Mouse (Mus musculus) T-helper 2 cell (primary cell): Measurements from ENCODE around the gene Rab31.

ENCODE experiments used
- in situ Hi-C: fragments of 300-600 bp; cut with MboI, MseI; formaldehyde crosslinking; loops from one replicate; pipeline ENCODE4 v1.15.1; 2025; ENCODE audit warnings: high pct_unique_total_duplicates

The Rab31 gene

DNA sequence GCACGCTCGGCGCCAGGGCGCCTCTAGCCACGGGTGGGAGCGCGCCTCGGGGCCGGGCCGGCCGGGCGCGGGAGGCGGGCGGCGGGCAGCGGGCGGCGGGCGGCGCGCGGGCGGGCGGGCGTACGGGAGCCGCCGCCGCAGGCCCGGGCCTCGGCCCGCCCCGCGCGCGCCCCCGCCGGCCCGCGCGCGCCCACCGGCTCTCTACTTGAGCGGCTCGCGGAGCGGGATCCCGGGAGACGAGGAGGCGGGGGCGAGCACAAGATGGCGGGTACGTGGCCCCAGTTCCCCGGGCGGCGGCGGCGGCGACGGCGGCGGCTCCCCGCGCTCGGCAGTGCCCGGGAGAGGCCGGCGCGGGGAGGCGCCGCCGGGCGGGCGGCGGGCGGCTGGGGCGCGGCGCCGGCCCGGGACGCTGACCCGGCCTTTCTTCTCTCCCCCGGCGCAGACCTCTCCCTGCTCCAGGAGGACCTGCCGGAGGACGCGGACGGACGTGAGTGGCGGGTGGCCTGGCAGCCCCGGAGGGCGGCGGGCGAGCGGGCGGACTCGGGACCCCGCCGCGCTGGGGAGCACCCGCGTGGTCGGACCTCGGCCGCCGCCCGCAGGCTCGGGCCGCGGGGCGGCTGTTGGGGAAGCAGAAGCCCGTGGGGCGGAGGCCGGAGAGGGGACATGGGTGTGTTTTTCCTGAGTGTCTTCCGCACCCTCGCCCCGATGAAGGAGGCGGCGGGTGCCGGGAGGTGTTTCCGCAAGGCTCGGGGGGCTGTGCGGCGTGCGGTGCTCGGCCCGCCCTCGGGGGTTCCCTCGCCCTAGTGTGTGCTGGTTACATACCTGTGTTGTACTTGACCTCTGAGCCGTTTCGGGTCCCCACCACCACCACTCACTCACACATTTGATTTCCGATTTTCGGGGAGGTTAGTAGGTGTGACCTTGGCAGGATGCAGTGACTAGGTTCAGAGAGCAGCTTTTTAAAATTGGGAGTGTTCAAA, 10.9 kb upstream of the Rab31 start:
- in situ Hi-C loops: no loop called here

DNA sequence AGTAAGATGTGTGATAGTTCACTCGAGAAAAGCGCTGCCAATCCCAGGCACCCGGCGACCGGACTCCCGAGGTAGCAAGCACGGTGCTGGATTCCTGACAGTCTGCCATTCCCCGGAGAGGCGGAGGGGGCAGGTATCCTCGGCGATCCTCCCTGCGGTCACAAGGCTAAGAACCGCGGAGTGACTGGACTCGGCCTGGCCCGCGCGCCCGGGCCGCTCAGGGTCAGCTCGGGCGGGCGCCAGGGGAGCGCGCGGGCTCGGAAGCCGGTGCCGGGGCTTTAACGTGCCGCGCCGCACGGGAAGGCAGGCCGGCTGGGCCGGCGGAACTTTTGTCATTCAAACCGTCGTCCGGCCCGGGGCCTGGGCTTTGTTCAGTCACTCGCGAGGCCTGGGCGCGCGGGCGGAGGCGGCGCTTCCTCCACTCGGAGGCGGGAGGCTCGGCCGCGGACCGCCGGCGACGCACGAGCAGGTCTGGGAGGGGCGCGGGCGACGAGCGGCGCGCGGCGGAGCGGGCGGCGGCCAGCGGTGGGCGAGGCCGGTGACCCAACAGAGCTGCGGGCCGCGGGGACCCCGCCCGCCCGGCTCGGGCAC, 10.1 kb upstream of the Rab31 start, which contains the start of gene Ppp4r1:
TSS of gene Ppp4r1 (plus strand) at position 23 of the 591 bp plus-strand sequence.
- in situ Hi-C loops: no loop called here

DNA sequence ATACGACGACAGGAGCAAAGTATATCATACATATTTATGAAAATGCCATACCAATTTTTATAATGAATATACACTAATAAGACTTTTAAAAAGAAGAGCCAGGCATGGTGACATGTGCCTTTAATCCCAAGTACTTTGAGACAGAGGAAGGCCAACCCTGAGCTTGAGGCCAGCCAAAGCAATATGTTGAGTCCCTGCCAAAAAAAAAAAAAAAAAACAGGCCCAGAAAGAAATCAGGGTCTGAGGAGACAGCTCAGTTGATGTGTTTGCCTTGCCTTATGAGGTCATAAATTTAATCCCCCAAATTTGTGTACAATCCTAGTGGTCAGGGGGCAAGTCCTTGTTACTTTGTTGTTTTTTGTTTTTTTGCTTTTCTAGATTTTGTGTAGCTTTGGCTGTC, 8.4 kb upstream of the Rab31 start:
- in situ Hi-C loops: no loop called here

DNA sequence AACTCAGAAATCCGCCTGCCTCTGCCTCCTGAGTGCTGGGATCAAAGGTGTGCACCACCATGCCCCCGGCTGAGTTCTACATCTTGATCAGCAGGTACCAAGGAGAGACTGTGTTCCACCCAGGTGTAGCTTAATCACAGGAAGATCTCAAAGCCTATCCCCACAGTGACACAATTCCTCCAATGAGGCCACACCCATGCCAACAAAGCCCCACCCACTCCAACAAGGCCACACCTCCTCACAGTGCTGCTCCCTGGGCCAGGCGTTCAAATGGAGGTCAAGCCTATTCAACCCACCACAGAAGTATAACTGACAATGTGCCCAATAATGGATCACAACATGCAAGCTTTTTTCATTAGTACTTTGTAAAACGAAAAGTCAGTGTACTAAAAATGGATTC, 4.9 kb upstream of the Rab31 start:
- in situ Hi-C loops: no loop called here

DNA sequence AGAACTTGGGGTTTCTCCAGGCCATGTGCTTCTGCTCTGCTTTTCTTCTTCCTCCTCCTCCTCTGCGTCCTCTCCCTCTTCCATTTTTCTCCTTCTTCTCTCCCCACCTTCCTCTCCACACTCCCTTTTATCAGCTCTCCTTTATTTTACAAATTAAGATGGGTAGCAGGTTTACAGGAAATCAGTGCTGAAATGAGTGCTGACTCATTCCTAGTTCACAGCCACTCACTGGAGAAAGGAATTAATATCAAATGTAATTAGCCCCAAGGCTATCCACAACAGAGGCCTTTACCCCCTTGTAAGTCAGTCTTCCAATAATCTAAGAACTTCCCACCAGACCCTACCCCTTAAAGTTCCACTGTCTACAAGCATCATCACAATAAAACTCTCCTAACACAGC, 3.7 kb upstream of the Rab31 start:
- in situ Hi-C loops: no loop called here

DNA sequence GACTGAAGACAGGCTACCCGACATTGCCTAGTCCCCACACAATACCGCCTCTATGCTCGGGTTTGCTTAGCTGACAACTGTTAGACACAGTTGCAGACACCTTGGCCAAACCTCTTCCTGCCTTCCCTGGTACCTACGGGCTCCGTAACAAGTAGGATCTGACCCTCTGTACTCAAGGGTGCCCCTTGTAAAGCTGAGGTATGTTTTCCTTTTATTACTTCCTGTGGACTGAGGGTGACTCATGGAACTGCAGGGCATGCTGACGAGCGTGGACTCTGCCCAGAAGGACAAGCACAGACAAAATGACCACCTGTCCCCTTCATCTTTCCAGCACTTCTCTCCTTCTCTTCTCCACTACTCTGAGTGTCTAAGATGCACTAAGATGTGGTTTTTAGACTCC, 1.9 kb upstream of the Rab31 start:
- in situ Hi-C loops: no loop called here

DNA sequence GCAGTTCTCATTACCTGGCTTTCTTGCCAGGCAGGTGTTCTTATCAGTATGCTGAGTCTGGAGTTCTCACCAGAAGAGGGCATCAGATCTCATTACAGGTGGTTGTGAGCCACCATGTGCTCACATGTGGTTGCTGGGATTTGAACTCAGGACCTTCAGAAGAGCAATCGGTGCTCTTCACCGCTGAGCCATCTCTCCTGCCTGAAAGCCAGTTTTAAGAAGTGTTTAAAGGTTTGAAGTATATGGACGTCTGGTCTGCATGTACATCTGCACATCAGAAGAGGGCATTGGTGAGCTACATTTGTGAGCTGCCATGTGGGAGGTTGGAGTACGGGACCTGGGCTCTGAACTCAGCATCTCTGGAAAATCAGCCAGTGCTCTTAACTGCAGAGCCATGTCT, 1.1 kb upstream of the Rab31 start:
- in situ Hi-C loops: no loop called here

DNA sequence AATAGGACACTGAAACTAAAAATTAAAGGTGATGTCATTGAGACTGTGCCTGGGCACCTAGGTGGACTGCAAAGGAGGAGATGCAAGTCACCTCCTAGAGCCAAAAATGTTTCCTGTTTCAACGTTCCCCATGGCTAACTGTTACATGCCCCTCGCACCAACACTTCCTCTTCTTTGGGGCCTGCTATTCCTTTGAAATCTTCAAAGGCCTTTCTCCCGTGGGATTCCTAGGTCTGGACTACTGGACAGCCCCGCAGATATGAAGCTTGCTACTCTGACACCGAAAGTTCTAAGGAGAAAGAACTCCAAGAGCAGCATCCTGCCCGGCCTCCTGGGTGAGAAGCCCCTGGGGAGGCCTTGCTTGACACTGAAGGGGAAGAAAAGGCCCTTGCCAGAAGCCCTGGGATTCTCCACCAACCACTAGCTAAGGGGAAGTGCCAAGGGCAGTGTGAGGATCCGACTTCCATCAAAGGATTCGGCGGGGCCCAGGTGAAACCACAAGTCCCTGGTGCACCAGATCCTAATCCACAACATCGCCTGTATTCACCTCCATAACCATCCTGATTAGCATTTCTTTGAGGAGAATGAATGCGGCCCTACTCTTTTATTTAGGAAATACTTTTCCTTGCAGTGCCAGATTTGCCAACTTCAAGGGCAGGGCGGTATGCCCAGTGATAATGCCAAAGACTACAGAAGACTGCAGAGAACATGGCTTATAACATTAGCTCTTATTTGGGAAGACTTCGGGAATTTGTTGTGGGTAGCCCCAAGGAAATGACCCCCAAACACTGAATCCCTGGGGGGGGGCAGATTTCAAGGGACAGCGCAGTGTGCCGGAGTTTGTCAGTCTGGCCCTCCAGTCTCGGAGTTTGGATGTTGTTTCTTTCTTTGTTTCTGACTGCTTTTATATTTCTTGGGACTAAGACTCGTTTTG, 1.3 kb downstream of the Rab31 start:
- in situ Hi-C loops: no loop called here

DNA sequence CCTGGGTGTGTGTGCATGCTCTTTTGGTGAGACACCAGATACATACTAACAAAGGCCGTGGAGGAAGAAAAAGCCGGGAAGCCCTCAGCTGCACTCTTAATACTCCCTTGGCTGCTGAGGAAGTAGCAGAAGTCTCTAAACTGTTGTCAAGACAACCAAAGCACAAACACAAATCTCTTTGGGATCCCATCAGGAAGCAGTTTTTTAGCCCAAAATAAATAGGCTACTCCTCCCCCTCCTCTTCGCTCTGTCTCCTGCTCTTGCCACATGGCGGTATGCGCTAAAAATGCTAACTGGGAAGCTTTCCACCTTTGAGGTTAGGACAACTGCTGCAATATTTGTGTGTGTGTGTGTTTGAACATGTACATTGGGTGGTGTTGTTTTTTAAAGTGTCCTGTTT, 4.1 kb downstream of the Rab31 start:
- in situ Hi-C loops: loop anchor here (5.0 kb wide), 1 partner anchor 106 kb away; no protein-coding TSS in a partner anchor

DNA sequence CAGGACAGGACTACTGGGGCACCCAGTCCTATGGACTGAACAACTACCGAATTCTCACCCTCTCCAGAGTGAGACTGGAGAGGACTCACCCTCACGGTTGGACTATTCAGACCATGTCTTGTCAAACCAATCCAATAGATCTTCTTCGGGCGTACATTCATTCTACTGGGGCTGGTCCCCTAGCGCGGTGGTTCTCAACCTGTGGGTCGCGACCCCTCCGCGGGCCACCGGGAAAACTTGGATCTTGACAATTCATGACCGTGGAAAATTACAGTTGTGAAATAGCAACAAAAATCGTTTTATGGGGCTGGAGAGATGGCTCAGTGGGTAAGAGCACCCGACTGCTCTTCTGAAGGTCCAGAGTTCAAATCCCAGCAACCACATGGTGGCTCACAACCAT, 9.3 kb downstream of the Rab31 start:
- in situ Hi-C loops: no loop called here

DNA sequence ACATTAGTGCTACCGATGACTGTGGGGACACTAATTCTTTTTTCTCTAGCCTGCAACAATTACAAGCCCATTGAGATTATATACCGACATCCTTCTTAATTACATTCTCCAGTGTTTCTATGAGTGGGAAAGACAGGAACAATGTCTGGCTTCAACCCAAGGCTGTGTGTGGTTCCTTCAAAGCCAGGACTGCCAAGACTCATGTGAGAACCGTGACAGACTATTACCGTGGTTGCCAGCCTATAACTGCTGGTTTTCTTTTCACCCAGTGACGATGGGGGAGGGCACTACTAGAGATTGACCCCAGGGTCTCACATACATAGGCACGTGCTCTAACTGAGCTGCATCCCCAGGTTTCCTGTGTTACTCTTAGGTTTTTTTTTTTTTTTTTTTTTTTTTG, 15.4 kb downstream of the Rab31 start:
- in situ Hi-C loops: no loop called here

DNA sequence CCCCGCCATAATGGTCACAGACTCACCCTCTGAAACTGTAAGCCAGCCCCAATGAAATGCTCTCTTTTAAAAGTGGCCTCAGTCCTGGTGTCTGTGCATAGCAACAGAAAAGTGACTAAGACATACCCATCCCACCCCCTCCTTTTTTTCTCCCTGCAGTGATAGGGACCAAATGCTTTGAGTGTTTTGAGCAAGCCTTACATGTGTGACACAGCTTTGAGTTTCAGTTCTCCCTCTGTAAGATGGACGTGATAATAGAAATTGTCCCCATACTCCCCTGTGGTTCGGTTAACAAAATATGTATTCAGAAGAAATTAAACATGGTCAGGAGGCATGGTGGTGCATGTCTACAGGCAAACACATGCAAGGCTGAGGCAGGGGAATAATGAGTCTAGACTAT, 16.7 kb downstream of the Rab31 start:
- in situ Hi-C loops: no loop called here

DNA sequence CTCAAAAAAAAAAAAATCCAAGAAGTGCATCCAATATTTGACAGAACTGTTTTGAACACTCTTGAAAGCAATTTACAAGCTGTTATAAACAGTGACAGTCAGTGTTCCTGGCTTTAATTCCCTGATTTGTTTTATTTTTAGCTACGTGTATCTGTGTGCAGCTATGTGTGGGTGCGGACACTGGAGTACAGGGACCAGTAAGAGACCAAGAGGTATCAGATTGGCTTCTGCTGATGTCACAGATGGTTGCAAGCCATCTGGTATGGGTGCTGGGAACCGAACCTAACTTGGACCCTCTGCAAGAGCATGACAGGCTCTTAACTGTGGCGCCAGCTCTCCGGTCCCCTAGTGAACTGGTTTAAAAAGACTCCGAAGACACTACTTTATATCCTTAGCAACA, 19.4 kb downstream of the Rab31 start:
- in situ Hi-C loops: no loop called here

DNA sequence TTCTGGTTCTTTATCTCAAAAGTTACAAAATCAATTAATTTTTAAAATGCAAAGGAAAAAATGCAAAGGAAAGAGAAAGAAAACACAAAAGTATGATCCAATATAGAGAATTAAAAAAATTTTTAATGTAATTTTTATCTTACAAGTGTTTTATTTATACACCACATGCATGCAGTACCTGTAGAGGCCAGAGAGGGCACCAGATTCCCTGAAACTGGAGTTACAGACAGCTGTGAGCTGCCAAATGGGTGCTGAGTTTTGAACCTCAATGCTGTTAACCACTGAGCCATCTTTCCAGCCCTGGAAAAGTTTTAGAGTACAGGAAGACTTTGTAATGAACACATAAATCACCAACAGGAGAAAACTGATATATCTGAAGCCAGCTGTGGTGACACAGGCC, 22.3 kb downstream of the Rab31 start:
- in situ Hi-C loops: no loop called here

DNA sequence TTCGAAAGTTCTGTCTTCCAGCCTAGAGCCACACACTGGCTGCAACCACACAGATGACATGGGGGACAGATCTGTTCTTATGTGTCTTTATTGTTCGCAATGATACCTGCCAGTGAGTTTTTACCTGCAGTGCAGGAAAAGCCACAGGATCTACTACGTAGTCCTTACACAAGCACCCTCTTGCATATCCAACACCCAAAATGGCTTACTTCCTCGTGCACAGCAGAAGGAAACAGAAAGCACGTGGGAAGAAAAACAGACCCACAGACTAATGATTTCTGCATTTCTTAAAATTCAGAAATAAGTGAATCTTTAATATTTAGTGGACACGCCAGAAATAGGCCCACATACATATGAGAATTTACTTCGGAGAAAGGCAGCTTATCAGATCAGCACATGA, 22.7 kb downstream of the Rab31 start:
- in situ Hi-C loops: no loop called here

DNA sequence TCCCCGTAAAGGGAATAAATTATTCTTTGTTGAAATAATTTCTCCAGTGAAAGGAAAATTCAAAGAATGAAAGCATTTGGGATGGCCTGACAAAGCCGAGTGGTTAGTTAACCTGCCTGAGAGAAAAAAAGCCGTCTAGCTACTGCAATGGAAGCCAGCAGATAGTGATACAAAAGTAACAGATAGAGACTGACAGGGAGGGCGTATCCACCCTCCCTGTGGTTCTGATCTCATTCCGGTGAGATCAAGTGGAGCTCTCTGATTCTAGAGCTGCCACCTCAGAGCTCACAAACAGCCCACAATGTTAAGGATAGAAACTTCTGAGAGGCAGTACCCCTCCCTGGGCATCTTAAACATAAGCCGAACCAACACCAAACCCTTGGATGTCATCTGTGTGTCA, 23.6 kb downstream of the Rab31 start:
- in situ Hi-C loops: no loop called here

DNA sequence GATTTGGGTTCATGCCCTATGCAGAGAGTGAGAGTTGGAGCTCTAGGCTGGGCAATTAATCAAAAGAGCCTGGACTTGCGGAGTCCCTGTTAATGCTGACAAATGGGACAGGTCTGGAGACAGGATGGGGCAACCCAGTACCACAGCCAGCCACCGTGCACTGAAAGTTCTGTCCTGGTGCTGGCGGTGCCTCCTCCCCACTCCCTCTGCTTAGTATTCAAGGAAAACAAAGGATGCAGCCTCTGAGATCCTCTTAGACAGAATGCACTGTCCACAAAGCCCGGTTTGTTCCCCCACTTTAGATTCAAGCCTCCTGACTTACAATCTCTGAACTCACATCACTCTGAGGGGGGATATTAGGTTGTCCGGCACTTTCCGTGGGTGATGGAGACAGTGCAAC, 26.2 kb downstream of the Rab31 start:
- in situ Hi-C loops: no loop called here

DNA sequence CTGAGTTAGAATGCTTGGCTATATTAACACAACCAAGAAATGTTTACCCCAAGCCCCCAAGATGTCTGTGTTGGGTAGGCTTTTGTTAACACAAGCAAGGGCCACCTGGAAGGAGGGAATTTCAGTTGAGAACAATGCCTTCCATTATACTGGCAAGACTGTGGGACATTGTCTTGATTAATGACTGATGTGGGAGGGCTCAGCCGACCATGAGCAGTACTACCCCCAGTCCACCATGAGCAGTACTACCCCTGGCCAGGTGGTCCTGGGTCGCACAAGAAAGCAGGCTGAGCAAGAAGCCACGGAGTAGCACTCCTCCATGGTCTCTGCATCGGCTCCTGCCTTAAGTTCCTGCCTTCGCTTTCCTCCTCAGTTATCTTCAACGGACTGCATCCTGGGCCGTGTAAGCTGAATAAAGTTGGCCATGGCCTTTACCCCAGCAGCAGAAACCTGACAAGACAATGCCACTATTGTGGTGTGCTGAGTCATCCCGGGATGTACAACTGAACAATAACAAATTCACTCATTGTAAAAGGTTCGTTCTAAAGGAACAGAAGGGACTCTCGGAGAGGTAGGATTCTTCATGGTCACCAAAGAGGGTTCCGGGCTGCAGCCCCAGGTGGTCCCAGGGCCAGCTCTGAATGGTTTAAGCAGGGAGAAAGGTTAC, 28.8 kb downstream of the Rab31 start:
- in situ Hi-C loops: no loop called here

DNA sequence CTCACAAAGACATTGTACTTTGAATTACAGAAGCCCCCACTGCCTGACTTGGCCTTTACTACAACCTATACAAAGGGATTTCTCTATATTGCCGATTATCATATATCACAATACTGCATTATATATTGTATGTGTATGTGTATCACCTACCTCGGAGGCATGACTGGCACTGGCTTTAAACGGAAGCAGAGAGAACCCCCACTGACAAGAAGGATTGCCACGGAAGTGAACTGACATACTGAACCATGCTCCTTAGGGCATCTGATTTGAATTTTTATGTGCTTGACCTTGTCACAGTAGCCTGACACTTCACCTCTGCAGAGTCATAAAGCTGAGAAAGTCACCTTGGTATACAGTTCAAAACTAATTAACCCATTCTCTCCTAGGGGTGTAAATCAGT, 29.6 kb downstream of the Rab31 start:
- in situ Hi-C loops: no loop called here

DNA sequence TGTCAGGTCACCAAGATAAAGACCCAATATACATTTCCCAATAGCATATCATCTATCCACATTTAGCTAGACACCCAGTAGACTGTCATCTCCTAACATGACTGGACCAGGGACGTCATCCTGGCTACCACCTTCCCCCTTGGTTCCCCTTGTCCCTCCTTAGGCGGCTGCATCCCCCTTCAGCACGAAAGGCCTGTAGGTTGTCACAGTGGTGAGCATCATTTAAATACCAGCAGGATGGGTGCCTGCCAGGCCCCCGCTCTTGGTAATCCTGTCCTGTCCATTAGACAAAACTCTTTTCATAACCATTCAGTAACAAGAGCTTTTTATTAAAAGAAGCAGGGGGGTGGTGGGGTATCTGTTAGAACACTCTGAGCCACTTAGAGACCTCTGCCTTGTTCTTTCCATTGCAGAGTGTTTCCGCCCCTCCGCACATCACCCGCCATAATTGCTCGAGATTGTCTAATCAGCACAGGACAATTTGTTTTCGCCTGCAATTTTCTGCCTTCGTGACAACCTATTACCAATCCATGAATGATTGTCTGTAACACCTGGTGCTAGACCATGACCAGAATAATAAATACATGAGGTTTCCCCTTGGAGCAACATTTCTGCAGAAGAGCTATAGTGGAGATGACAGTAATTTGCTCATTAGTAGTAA, 30.2 kb downstream of the Rab31 start:
- in situ Hi-C loops: no loop called here

DNA sequence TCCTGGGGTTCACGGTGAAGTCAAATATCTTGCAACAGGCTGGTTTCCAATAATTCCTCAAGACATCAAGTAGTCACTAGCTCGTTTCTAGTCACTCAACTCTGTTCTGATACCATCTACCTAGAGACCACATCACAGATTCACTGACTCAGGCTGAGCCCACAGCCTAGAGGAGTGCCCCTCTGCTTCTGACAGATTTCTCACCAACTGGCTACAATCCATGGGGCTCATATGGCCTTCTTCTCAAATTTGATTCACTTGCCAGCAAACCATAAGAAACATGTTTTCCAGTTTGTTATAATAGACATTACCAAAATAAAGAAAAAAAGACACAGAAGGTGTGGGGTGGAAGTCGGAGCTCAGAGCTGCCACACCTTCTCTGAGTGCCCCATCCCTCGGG, 31.0 kb downstream of the Rab31 start:
- in situ Hi-C loops: no loop called here
